Mouse (Mus musculus) stomach, embryonic 14.5 days (tissue): ENCODE results near the gene Ctnnd2. TPM values are rescaled to one million over a fixed set of nuclear protein-coding genes. Genes with fewer than 3 reads are reported as not detected.

Experiments used
- ATAC-seq: fragments of 200-750 bp; cut with Nextera tagmentation; 2 replicates; pipeline ENCODE4 v1.8.0; 2017; ENCODE audit warnings: low read depth, moderate TSS enrichment; ENCODE audit not compliant: insufficient number of reproducible peaks, insufficient read depth, low FRiP score
- H3K27ac ChIP-seq: fragments of 300-500 bp; sonication (generic); 2 replicates; pipeline ENCODE4 v1.5.1; 2014; ENCODE audit warnings: mild to moderate bottlenecking, low read length, moderate library complexity, mixed read lengths
- H3K27me3 ChIP-seq: fragments of 300-500 bp; sonication (generic); 2 replicates; pipeline ENCODE4 v1.6.1; 2014; ENCODE audit warnings: low read length, control low read depth, mixed read lengths; ENCODE audit not compliant: control insufficient read depth, insufficient read depth
- H3K36me3 ChIP-seq: fragments of 300-500 bp; sonication (generic); 2 replicates; pipeline ENCODE4 v1.6.1; 2014; ENCODE audit warnings: mild to moderate bottlenecking, control low read depth, low read length, moderate library complexity, mixed read lengths; ENCODE audit not compliant: control insufficient read depth, insufficient read depth
- H3K4me1 ChIP-seq: fragments of 300-500 bp; sonication (generic); 2 replicates; pipeline ENCODE4 v1.6.1; 2014; ENCODE audit warnings: low read length, control low read depth, mixed read lengths; ENCODE audit not compliant: control insufficient read depth, insufficient read depth
- H3K4me2 ChIP-seq: fragments of 300-500 bp; sonication (generic); replicated peaks from 2 replicates; pipeline ENCODE4 v1.6.1; 2014; ENCODE audit warnings: low read depth, low read length, control low read depth
- H3K4me3 ChIP-seq: fragments of 300-500 bp; sonication (generic); 2 replicates; pipeline ENCODE4 v1.5.1; 2014; ENCODE audit warnings: low read depth, low read length, control low read depth
- H3K9ac ChIP-seq: fragments of 300-500 bp; sonication (generic); replicated peaks from 2 replicates; pipeline ENCODE4 v1.6.1; 2014; ENCODE audit warnings: low read depth, mild to moderate bottlenecking, control low read depth, low read length, moderate library complexity, mixed read lengths
- H3K9me3 ChIP-seq: fragments of 300-500 bp; sonication (generic); 2 replicates; pipeline ENCODE4 v1.6.1; 2016; ENCODE audit warnings: low read depth, low read length, control low read depth; ENCODE audit not compliant: control insufficient read depth
- WGBS: fragments of 180-500 bp; shearing (Covaris S2); extraction: QIAGEN DNeasy Blood & Tissue Kit; methylation state at CpG from one replicate; pipeline ENCODE4 v1.1.7; 2014; 5-methylcytosine and 5-hydroxymethylcytosine counted together
- polyA plus RNA-seq: library from polyadenylated mRNA; unstranded; fragments of >200 nt; fragmentation: Nextera tagmentation; extraction: Ambion mirVana; gene quantifications from 2 replicates; pipeline ENCODE4 v1.2.1, GENCODE M21; 2014

The Ctnnd2 gene
- polyA plus RNA-seq, 1 experiment from 2014 or later, result 6.7 TPM

- Histone ChIP-seq H3K4me2 (no peak overlapping the region), H3K9ac (no peak overlapping the region), H3K4me3 (no peak overlapping the region), H3K36me3 (no peaks in the 10 kb centered on the region), H3K27me3 (no peaks in the 10 kb centered on the region), H3K27ac (no peak overlapping the region), H3K9me3 (no peaks in the 10 kb centered on the region), H3K4me1 (no peaks in the 10 kb centered on the region)
- no peak for ATAC-seq
- WGBS, result 88% methylated on average over 3 of the region's 3 CpGs
These were observed 850.1 kb downstream of the Ctnnd2 start for GRCm38 (mm10) chr15:31022497-31022896.

GRCm38 (mm10) chr15:31023766-31024165 lies 851.4 kb downstream of the Ctnnd2 start:
- Histone ChIP-seq H3K27ac (no peak overlapping the region), H3K4me2 (no peak overlapping the region), H3K4me3 (no peak overlapping the region), H3K36me3 (no peaks in the 10 kb centered on the region), H3K27me3 (no peaks in the 10 kb centered on the region), H3K4me1 (no peaks in the 10 kb centered on the region), H3K9me3 (no peaks in the 10 kb centered on the region), H3K9ac (no peak overlapping the region)
- no peak for ATAC-seq
- 85% methylated on average over 5 of the region's 5 CpGs for WGBS

GRCm38 (mm10) chr15:31027448-31028230 lies 855.2 kb downstream of the Ctnnd2 start:
- ATAC-seq, result no peak
- Histone ChIP-seq H3K4me1 (no peaks in the 10 kb centered on the region), H3K27me3 (no peaks in the 10 kb centered on the region), H3K4me2 (no peak overlapping the region), H3K9ac (no peak overlapping the region), H3K27ac (no peak overlapping the region), H3K9me3 (no peaks in the 10 kb centered on the region), H3K36me3 (no peaks in the 10 kb centered on the region), H3K4me3 (no peak overlapping the region)
- 71% methylated on average over 26 of the region's 26 CpGs for WGBS

GRCm38 (mm10) chr15:31044983-31045382 lies 872.6 kb downstream of the Ctnnd2 start:
- 55% methylated on average over 1 of the region's 1 CpGs for WGBS
- no peak overlapping the region for H3K4me2 ChIP-seq
- ATAC-seq, result no peak
- no peak overlapping the region for H3K9ac ChIP-seq
- no peaks in the 10 kb centered on the region for H3K9me3 ChIP-seq
- no peak overlapping the region for H3K27ac ChIP-seq
- no peaks in the 10 kb centered on the region for H3K27me3 ChIP-seq
- H3K4me1 ChIP-seq, result no peaks in the 10 kb centered on the region
- no peaks in the 10 kb centered on the region for H3K36me3 ChIP-seq
- no peak overlapping the region for H3K4me3 ChIP-seq

- Histone ChIP-seq H3K36me3 (no peaks in the 10 kb centered on the region), H3K4me1 (no peaks in the 10 kb centered on the region), H3K4me2 (no peak overlapping the region), H3K9ac (no peak overlapping the region), H3K4me3 (no peak overlapping the region), H3K9me3 (no peaks in the 10 kb centered on the region), H3K27me3 (no peaks in the 10 kb centered on the region), H3K27ac (no peak overlapping the region)
- WGBS, result 89% methylated on average over 5 of the region's 5 CpGs
- ATAC-seq, result no peak
These were observed 879.1 kb downstream of the Ctnnd2 start for GRCm38 (mm10) chr15:31051496-31051895.

GRCm38 (mm10) chr15:31056145-31056544 lies 883.8 kb downstream of the Ctnnd2 start:
- no peak overlapping the region for H3K4me2 ChIP-seq
- no peaks in the 10 kb centered on the region for H3K9me3 ChIP-seq
- no peak overlapping the region for H3K9ac ChIP-seq
- H3K36me3 ChIP-seq, result no peaks in the 10 kb centered on the region
- 61% methylated on average over 3 of the region's 3 CpGs for WGBS
- H3K27ac ChIP-seq, result no peak overlapping the region
- no peaks in the 10 kb centered on the region for H3K27me3 ChIP-seq
- no peak for ATAC-seq
- H3K4me1 ChIP-seq, result no peaks in the 10 kb centered on the region
- H3K4me3 ChIP-seq, result no peak overlapping the region

- H3K27ac ChIP-seq, result no peak overlapping the region
- H3K4me3 ChIP-seq, result no peak overlapping the region
- H3K4me1 ChIP-seq, result no peaks in the 10 kb centered on the region
- no peaks in the 10 kb centered on the region for H3K27me3 ChIP-seq
- H3K9me3 ChIP-seq, result no peaks in the 10 kb centered on the region
- WGBS, result 86% methylated on average over 6 of the region's 6 CpGs
- no peak for ATAC-seq
- no peak overlapping the region for H3K4me2 ChIP-seq
- H3K9ac ChIP-seq, result no peak overlapping the region
- no peaks in the 10 kb centered on the region for H3K36me3 ChIP-seq
These were observed 885.9 kb downstream of the Ctnnd2 start for GRCm38 (mm10) chr15:31058315-31058714.

- no peak overlapping the region for H3K4me3 ChIP-seq
- no peak overlapping the region for H3K27ac ChIP-seq
- H3K9ac ChIP-seq, result no peak overlapping the region
- WGBS, result 35% methylated on average over 3 of the region's 3 CpGs
- no peaks in the 10 kb centered on the region for H3K9me3 ChIP-seq
- ATAC-seq, result no peak
- H3K27me3 ChIP-seq, result no peaks in the 10 kb centered on the region
- no peak overlapping the region for H3K4me2 ChIP-seq
- H3K36me3 ChIP-seq, result no peaks in the 10 kb centered on the region
- H3K4me1 ChIP-seq, result no peaks in the 10 kb centered on the region
These were observed 891.3 kb downstream of the Ctnnd2 start for GRCm38 (mm10) chr15:31063734-31064133.

GRCm38 (mm10) chr15:31068127-31068526 lies 895.7 kb downstream of the Ctnnd2 start:
- WGBS, result 75% methylated on average over 2 of the region's 2 CpGs
- Histone ChIP-seq H3K4me2 (no peak overlapping the region), H3K9ac (no peak overlapping the region), H3K27me3 (no peaks in the 10 kb centered on the region), H3K36me3 (no peaks in the 10 kb centered on the region), H3K4me3 (no peak overlapping the region), H3K9me3 (no peaks in the 10 kb centered on the region), H3K4me1 (no peaks in the 10 kb centered on the region), H3K27ac (no peak overlapping the region)
- no peak for ATAC-seq
